Mouse (Mus musculus): ENCODE results near the gene Mfsd2a. TPM values are rescaled to one million over a fixed set of nuclear protein-coding genes. Genes with fewer than 3 reads are reported as not detected.

The Mfsd2a gene
- under 1 TPM in 1 of 2 experiments, not detected in 1; 0.02 TPM for polyA plus RNA-seq (2012; fragmentation: generic; extraction: Trizol)

DNA sequence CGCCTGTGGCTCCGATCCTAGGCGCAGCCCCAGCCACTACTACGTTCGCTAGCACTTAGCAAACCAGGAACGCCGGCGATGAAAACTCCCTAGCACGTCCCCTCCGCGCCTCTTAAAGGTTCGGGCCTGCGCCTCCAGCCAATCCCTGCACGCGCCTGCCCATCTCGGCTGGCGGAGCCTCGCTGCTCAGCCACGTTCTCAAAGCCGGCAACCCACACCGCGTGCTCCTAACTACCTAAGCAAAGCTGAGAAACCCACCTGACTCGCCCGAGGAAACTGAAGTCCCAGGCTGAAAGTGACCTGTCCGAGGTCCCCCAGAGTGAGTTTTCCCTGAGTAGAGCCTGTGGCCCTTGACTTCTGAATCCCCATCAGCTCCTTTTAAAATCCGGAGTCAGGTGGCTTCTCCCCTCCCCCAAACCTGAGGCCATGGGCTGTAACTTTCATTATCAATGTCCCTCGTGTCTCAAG is at the start of gene Mfsd2a:
Mfsd2a (minus strand) TSS at position 89 of the 468 bp plus-strand sequence.

GRCm38 (mm10) chr4:122995404-122996220 is 34.6 kb upstream of the Mfsd2a start, which contains the start of gene Mycl:
TSS of gene Mycl (plus strand) at chr4:122995652.

Other genes starting within 250 kb of the Mfsd2a start
- 10 to 100 TPM; 12.7 to 54.2 TPM for gene Ppt1, start 124.9 kb downstream of the Mfsd2a start, polyA plus RNA-seq (2012; fragmentation: generic; extraction: Trizol)
- 100 to 1,000 TPM in 1 of 2 experiments, 10 to 100 TPM in 1; 61.7 to 195 TPM for gene Cap1, start 75.1 kb downstream of the Mfsd2a start, polyA plus RNA-seq (2012; fragmentation: generic; extraction: Trizol)
- under 1 TPM; 0.17 to 0.43 TPM for gene Mycl, start 34.5 kb upstream of the Mfsd2a start, polyA plus RNA-seq (2012; fragmentation: generic; extraction: Trizol)
- gene Trit1, start 55.4 kb upstream of the Mfsd2a start, polyA plus RNA-seq (2012; fragmentation: generic; extraction: Trizol): 1 to 10 TPM; 1.3 to 7.9 TPM
- under 1 TPM in 1 of 2 experiments, not detected in 1; 0.02 TPM for gene Bmp8b, start 144.0 kb upstream of the Mfsd2a start, polyA plus RNA-seq (2012; fragmentation: generic; extraction: Trizol)
- gene Oxct2b, start 155.1 kb upstream of the Mfsd2a start, polyA plus RNA-seq (2012; fragmentation: generic; extraction: Trizol): not detected
- gene Ppie, start 178.8 kb upstream of the Mfsd2a start, polyA plus RNA-seq (2012; fragmentation: generic; extraction: Trizol): 10 to 100 TPM; 54.0 to 69.1 TPM
- not detected for gene Hpcal4, start 222.0 kb upstream of the Mfsd2a start, polyA plus RNA-seq (2012; fragmentation: generic; extraction: Trizol)
- gene Nt5c1a, start 240.3 kb upstream of the Mfsd2a start, polyA plus RNA-seq (2012; fragmentation: generic; extraction: Trizol): not detected